Mouse (Mus musculus) thymus, postnatal 14 days (tissue): ENCODE measurements at regions not wholly inside any gene's neighbourhood (a gene's known extent, or its start where the extent isn't known, plus 50 kb on each side); places are given as distances from the start of the nearest gene placed in this dataset.

Source experiments
- DNase-seq: peaks from one replicate; pipeline ENCODE4 v3.0.0; 2021

- DNase-seq, result no peak
These were observed 50.9 kb upstream of the Tpp2 start for GRCm38 (mm10) chr1:43882576-43882975.

- DNase-seq, result peak; percentile 58
These were observed 52.8 kb upstream of the Uxs1 start for GRCm38 (mm10) chr1:43880396-43880795.

- no peak for DNase-seq
These were observed 52.3 kb upstream of the Uxs1 start for GRCm38 (mm10) chr1:43879896-43880295.

- DNase-seq, result no peak
These were observed 51.6 kb upstream of the Uxs1 start for GRCm38 (mm10) chr1:43879163-43879562.

GRCm38 (mm10) chr1:43878163-43878562 is 50.6 kb upstream of the Uxs1 start:
- no peak for DNase-seq

GRCm38 (mm10) chr1:43877704-43878103 is 50.1 kb upstream of the Uxs1 start:
- no peak for DNase-seq
